Mouse (Mus musculus) mouse embryonic stem cell (cell line): ENCODE measurements around the gene Scarb1.

ENCODE experiments used
- in situ Hi-C, 2 experiments: fragments of 300-500 bp; cut with MboI; formaldehyde crosslinking; loops; 1 replicate in 1 of 2; 3 replicates in 1 of 2; pipeline ENCODE4 v1.14.3; 2019 to 2020; ENCODE audit warnings: low sequenced_read_pairs in 2 of 2, low pct_unique_long_range_greater_than_20kb in 1 of 2, mixed read lengths in 1 of 2; ENCODE audit not compliant: unreplicated experiment in 1 of 2

Gene Scarb1

GRCm38 (mm10) chr5:125339851-125340531, 903 bp downstream of the Scarb1 start:
- in situ Hi-C loops = no loop called here

DNA sequence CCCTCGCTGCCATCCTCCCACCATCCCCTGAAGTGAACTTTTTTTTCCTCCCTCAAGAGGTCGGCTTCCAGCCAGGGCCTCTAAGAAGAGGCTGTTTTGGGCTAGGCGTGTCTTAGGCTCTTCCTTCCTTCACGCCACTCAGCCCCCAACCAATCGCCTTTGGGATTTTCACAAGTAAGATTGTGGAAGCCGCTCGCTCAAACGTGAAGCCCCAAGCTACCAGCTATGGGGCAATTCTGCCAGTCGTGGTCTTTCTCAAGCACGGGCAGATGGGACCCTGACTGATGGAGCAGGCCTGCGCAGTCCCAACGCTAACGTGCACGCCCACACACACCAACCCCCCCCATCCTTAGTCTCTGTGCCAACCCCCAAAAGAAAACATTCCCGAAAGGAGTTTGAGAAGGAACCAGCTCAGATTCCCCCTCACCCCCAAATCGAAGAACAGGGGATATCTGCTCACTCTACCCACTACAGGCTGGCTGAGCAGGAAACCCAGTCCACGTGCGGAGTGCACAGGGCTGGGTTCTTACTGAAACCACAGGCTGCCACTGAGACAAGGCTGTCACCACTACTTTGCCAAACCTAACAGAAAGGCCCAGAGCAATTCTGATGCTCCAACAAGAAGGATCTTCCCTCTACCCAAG, 1.7 kb downstream of the Scarb1 start:
- in situ Hi-C loops = no loop called here

- in situ Hi-C loops = no loop called here
These were observed 3.4 kb downstream of the Scarb1 start for GRCm38 (mm10) chr5:125337526-125337925.

- in situ Hi-C loops = no loop called here
These were observed 3.9 kb downstream of the Scarb1 start for GRCm38 (mm10) chr5:125337012-125337411.

DNA sequence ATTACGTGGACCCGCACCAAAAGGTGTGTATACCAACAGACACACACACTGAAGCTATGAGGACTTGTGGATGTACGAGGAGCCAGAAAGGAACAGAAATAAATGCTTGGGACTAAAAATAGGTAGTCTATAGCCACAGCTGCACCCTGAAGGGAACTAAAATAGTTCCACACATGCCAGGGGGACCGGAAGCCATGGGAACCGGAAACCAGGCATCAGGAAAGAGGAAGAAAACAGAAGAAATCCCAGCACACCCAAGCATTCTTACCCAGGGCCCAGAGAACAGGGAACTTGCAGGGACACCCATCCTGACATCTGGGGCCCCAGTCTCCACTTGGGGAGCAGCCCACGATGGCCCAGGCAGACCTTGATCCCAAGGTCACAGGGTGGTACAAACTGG, 7.9 kb downstream of the Scarb1 start:
- in situ Hi-C loops = no loop called here

DNA sequence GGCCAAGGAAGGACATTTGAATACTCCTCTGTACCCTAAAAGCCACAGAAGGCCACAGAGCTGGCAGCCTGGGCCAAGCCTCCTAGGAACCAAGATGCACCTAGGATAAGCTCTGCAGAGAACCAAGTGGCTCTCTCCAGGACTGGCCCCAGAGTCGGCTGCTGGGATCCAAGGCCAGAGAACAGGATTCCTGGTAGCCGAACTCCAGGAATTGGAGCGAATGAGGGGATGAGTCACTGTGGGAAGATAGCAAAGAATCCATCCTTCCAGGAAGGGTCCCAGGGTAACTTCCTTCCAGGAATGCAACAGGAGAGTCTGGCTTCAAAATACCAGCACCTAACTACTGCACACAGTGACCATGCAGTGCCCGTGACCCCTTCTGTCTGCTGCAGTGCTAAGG, 8.6 kb downstream of the Scarb1 start:
- in situ Hi-C loops = no loop called here

DNA sequence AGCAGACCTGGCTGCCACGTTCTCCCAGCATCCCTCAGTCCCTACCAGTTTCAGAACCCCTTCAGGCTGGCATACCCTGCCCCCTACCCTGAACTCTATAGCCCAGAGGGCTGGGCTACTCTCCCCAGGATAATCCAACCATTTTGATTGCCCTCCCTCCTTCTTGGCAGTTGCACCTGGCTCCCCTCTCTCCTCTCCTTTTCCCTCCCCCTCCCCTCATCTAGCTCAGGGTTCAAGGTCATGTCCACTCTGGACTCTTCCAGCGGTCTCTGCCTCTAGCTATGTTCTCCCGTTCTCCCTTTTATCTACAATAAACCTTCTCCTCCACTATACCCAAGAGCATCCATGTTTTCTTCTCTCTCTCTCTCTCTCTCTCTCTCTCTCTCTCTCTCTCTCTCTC, 9.1 kb downstream of the Scarb1 start:
- in situ Hi-C loops = no loop called here

- in situ Hi-C loops = no loop called here
These were observed 9.8 kb downstream of the Scarb1 start for GRCm38 (mm10) chr5:125331094-125331493.

- in situ Hi-C loops = no loop called here
These were observed 10.2 kb downstream of the Scarb1 start for GRCm38 (mm10) chr5:125330656-125331055.

DNA sequence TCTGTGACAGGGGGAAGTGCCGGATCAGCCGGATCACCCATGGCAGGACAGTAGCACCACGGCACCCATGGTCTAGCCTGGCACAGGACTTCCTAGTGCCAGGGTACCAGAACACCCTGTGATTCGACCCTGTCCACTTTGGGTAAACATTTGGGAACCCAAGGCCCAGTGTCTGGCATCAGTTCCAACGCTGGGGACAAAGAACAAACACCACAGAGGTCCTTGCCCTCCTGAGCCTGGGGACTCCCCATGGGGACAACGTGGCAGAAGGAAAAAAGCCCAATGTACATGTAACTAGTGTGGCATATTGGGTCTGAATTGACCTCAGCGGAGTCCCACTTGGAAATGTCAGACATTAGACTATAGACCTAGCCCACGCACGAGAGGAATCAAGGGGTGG, 10.7 kb downstream of the Scarb1 start:
- in situ Hi-C loops = no loop called here

DNA sequence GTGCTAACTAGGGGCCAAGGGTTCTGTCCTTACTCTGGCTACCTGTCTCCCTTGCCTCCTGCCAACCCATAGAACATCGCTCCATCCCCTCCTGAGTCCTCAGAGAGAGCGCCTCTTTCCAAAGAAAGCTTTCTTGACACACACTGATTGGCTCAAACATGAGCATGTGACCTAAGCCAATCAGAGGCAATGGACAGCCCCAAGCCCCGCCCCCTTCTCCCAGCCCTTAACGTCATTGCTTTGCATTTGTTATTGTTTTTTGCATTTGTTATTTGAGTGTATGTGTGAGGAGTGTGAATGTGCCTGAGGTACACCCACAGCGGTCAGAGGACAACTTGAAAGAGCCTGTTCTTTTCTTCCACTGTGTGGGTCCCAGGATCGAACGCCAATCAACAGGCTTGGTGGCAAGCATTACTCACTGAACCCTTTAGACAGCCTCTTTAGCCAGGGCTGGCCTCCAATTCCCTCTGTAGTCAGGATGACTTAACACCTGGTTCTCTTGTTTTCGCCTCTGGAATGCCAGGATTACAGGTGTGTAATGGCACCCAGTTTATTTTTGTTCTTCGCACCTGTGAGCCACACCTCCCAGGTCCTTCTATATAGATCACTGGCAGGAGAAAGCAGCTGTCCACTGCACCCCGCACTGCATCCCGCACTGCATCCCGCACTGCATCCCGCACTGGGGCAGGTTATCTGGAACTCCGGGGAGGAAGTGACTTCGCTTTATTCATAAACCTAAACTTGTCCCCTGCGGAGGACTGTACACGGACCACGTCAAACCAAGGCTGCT, 13.1 kb downstream of the Scarb1 start:
- in situ Hi-C loops = no loop called here

DNA sequence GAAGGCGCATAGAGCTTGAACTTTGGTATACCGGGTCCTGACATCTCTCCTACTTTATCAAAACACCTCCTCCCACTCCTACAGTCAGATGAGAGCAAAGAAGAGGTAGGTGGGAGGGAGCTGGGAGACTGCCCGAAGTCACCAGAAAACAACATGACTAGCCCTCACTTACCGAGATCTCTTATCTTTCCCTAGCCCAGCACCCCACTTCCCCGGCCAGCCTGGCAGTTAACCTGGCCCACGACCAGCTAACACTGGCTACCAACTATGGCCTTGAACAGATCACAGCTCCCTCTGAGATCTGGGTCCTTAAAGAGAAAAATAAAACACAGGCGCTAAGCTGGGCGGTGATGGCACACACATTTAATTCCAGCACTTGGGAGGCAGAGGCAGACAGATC, 14.5 kb downstream of the Scarb1 start:
- in situ Hi-C loops = no loop called here

DNA sequence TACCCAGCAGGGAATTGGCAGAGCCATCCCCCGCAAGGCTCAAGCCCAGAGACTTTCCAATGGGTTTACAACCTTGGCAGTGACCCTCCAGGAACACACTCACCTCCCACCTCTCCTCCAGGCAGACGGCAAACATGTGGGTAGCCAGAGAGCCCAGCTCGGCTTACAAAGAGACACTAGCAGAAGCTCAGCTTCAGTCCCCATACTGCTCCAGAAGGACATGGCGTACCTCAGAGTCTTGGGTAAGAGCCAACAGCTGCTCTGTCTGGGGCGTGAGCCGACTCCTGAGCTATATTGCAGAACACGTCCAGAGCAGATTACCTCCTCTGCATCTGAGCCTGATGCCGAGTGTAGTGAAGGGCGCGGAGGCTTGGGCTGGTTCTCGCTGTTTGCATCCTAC, 15.0 kb downstream of the Scarb1 start:
- in situ Hi-C loops = no loop called here

DNA sequence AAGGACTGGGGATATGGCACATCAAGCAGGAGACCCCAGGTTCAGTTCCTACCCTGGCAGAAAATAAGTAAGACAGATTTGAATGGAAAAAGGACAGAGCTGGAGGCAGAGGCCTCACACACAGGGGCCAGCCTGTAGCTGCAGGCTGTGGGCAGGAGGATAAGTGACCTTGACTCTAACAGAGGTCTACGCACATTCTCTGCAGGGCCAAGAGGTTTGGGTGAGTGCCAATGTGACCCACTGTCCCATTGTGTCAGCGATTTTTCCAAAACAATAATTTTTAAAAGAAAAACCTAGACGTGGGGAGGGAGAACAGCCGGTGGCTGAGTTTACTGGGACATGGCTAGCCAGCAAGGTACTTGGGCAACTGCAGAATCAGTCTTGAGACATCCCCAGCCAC, 15.6 kb downstream of the Scarb1 start:
- in situ Hi-C loops = no loop called here

GRCm38 (mm10) chr5:125323939-125324480, 16.9 kb downstream of the Scarb1 start:
- in situ Hi-C loops = no loop called here

DNA sequence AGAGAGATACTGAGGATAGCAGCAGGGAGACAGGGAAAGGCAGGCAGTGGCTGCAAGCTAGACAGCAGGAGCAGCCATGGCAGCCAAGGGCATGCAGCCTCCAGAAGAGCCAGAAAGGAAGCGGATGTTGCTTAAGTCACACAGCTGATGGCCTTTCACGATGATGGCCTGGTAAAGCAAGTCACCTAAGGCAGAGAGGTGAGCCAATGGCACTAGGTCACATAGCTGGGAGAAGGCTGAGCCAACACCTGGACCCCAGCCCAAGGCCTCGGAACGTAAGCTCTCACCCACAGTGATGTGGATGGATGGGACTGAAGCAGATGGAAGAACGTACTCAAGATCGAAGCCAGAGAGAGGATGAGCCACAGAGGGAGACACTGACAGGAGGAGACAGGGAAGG, 17.8 kb downstream of the Scarb1 start:
- in situ Hi-C loops = no loop called here

- in situ Hi-C loops = no loop called here
These were observed 19.1 kb downstream of the Scarb1 start for GRCm38 (mm10) chr5:125321836-125322235.

DNA sequence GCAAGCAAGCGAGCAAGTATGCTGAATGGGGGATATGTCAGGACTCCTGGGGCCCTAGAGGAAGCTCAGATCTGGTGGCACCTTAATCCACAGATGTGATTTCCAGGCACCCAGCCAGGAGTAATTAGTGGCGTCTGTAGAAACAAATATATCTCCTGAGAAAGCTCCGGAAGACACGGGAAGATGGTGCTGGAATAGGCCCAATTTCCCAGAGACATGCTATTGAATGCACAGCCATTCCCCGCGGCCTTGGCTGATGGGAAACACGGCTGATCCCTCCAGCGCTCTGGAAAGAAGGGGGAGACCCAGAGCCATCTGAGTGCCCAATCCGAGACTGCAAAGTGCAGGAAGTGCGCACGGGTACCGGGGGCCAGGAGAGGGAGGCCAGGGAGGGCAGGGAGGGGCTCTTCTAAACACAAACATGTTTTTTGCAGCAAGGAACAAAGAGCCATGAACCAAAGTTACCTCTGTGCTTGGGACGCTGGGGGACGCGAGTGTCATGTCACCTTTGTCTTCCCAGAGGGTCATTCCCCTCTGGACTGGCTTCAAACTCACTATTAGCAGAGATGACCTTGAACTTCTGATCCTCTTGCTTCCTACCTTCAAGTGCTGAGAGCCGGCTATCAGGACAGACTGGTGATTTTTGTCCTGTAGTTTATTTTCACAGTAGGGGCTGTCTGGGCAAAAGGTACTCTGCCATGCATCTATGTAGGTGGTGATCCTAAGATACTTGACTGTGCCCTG, 21.7 kb downstream of the Scarb1 start:
- in situ Hi-C loops = no loop called here

- in situ Hi-C loops = no loop called here
These were observed 22.9 kb downstream of the Scarb1 start for GRCm38 (mm10) chr5:125317953-125318352.
